In genomic region chr1:184536311-184537200, GRCm38 (mm10) we compare ENCODE assay signal across 20 mouse cellular contexts.
A peak's percentile ranks its signal among the peaks of the same experiment; 100 is the strongest.
DNase-seq lines count a peak whose midpoint lies in the region; ATAC-seq and TF ChIP-seq lines count a peak whose summit lies in the region.
"Had no signal": no experiment of that assay in that cellular context is flagged by ENCODE, and none has a peak within 500 bp of the region (broad histone marks: within the 10 kb centered on the region; RNA-seq: fewer than 3 reads in every experiment).

No protein-coding gene starts in this region.

- no peak overlapping the region for H3K27ac ChIP-seq in heart, embryonic 10.5 days
- no peak overlapping the region for H3K27ac ChIP-seq in heart, adult 2 months
- peak overlapping the region; percentile 54 for H3K27ac ChIP-seq in brown adipose tissue, adult 24 weeks (replicated peaks; ENCODE audit: low read depth, low read length)
- no peak overlapping the region for H3K27ac ChIP-seq in gastrocnemius, adult 2 months
- H3K27ac ChIP-seq: limb, embryonic 15.5 days; neural tube, embryonic 12.5 days had no signal

- TF ChIP-seq POLR2A in heart, adult 2 months (IDR thresholded peaks at IDR 0.05; ENCODE audit: insufficient read depth, low read depth, low read length) = no peak

- H3K36me3 ChIP-seq in heart, embryonic 10.5 days = no peaks in the 10 kb centered on the region
- no peaks in the 10 kb centered on the region for H3K36me3 ChIP-seq in heart, adult 2 months (ENCODE audit: control insufficient read depth, insufficient read depth, low read length)
- H3K36me3 ChIP-seq: limb, embryonic 15.5 days; neural tube, embryonic 12.5 days had no signal

- WGBS in heart, embryonic 10.5 days = 74% methylated on average over 11 of the region's 11 CpGs
- WGBS in heart, adult 2 months = 79% methylated on average over 11 of the region's 11 CpGs

- no peak overlapping the region for H3K9ac ChIP-seq in heart, adult 2 months (ENCODE audit: low read depth, low read length)
- H3K9ac ChIP-seq: forebrain, postnatal 0 days; limb, embryonic 15.5 days; neural tube, embryonic 12.5 days had no signal

- H3K27me3 ChIP-seq in heart, embryonic 10.5 days (ENCODE audit: insufficient read depth, poor library complexity, severe bottlenecking) = no peaks in the 10 kb centered on the region
- no peaks in the 10 kb centered on the region for H3K27me3 ChIP-seq in heart, adult 2 months (ENCODE audit: control insufficient read depth, insufficient read depth, low read length)
- H3K27me3 ChIP-seq: neural tube, embryonic 12.5 days; Patski had no signal

- no peaks in the 10 kb centered on the region for H3K79me2 ChIP-seq in heart, adult 2 months (replicated peaks; ENCODE audit: control insufficient read depth, insufficient read depth, low read length)

- H3K4me1 ChIP-seq in heart, embryonic 10.5 days = no peaks in the 10 kb centered on the region
- H3K4me1 ChIP-seq in heart, adult 2 months (ENCODE audit: control insufficient read depth, insufficient read depth, low read length) = no peaks in the 10 kb centered on the region
- peaks cover 6% of the 10 kb centered on the region; the same call in 1 of the 2 replicates for H3K4me1 ChIP-seq in brown adipose tissue, adult 24 weeks (ENCODE audit: control insufficient read depth, insufficient read depth, insufficient read length, low read length)
- H3K4me1 ChIP-seq: neural tube, embryonic 12.5 days had no signal

- no peak for TF ChIP-seq EP300 in heart, adult 2 months (IDR thresholded peaks at IDR 0.05; ENCODE audit: insufficient read depth, low read depth, low read length)

- H3K9me3 ChIP-seq in heart, embryonic 10.5 days = no peaks in the 10 kb centered on the region
- H3K9me3 ChIP-seq: limb, embryonic 15.5 days; neural tube, embryonic 12.5 days had no signal

- intact Hi-C loops in heart, adult 2 months (cut with DNase I) = no loop called here
- intact Hi-C loops in gastrocnemius, adult 2 months (cut with DNase I) = no loop called here

- no peak for TF ChIP-seq CTCF in heart, adult 2 months (IDR thresholded peaks at IDR 0.05)
- no peak for TF ChIP-seq CTCF in gastrocnemius, adult 2 months (IDR thresholded peaks at IDR 0.05)

- no peak overlapping the region for H3K4me3 ChIP-seq in heart, embryonic 10.5 days
- no peak overlapping the region for H3K4me3 ChIP-seq in heart, adult 2 months
- no peak overlapping the region for H3K4me3 ChIP-seq in brown adipose tissue, adult 24 weeks (ENCODE audit: insufficient read depth, low read depth, low read length)
- H3K4me3 ChIP-seq in gastrocnemius, adult 2 months = no peak overlapping the region
- H3K4me3 ChIP-seq: erythroblast, embryonic 14.5 days; limb, embryonic 15.5 days; neural tube, embryonic 12.5 days had no signal

- ATAC-seq in megakaryocyte, adult 5-6 weeks (ENCODE audit: poor library complexity, severe bottlenecking) = peak; percentile 73
- ATAC-seq: forebrain, postnatal 0 days; hindbrain, embryonic 16.5 days; intestine, postnatal 0 days; Patski had no signal

- DNase-seq in heart, embryonic 10.5 days (ENCODE audit: low spot score) = peak; percentile 67
- DNase-seq in heart, adult 2 months = no peak
- DNase-seq in 416B (ENCODE audit: low read depth) = peak; percentile 89
- no peak for DNase-seq in gastrocnemius, adult 2 months
- DNase-seq in right cerebral cortex, postnatal 14 days = no peak
- DNase-seq in cerebellum, postnatal 25 days = no peak
- DNase-seq: adrenal gland, postnatal 36 days; cerebellum, postnatal 10 days; forebrain, postnatal 0 days; layer of hippocampus, postnatal 36 days; right cerebral cortex, postnatal 25 days; thymus, postnatal 36 days had no signal

Comparison
In these comparisons a context has a peak if more than half of its experiments do, and no peak if none do; other contexts are left out.
1. DNase-seq: peak in heart, embryonic 10.5 days (single experiment) and 416B (single experiment); none in heart, adult 2 months (0 of 2), gastrocnemius, adult 2 months (single experiment), right cerebral cortex, postnatal 14 days (single experiment) and cerebellum, postnatal 25 days (0 of 2).